Mouse (Mus musculus) midbrain, embryonic 16.5 days (tissue): Measurements from ENCODE around the gene D17Wsu92e. TPM values are rescaled to one million over a fixed set of nuclear protein-coding genes. Genes with fewer than 3 reads are reported as not detected.
"Not testable (repeated sequence)": the region's sequence is repeated elsewhere in the genome, so short reads cannot be mapped to it uniquely, and the experiment has no call there.

Source experiments
- ATAC-seq: fragments of 200-750 bp; cut with Nextera tagmentation; 2 replicates; pipeline ENCODE4 v1.8.0; 2017; ENCODE audit warnings: moderate TSS enrichment
- H3K27ac ChIP-seq: fragments of 300-500 bp; sonication (generic); 2 replicates; pipeline ENCODE4 v1.5.1; 2014; ENCODE audit warnings: mild to moderate bottlenecking, low read length, mixed read lengths
- H3K27me3 ChIP-seq: fragments of 300-500 bp; sonication (generic); 2 replicates; pipeline ENCODE4 v1.6.1; 2014; ENCODE audit warnings: low read depth, low read length, mixed read lengths; ENCODE audit not compliant: control insufficient read depth, insufficient read depth
- H3K36me3 ChIP-seq: fragments of 300-500 bp; sonication (generic); 2 replicates; pipeline ENCODE4 v1.6.1; 2014; ENCODE audit warnings: mild to moderate bottlenecking, low read length, moderate library complexity, mixed read lengths; ENCODE audit not compliant: control insufficient read depth, insufficient read depth
- H3K4me1 ChIP-seq: fragments of 300-500 bp; sonication (generic); 2 replicates; pipeline ENCODE4 v1.6.1; 2014; ENCODE audit warnings: mild to moderate bottlenecking, low read length, mixed read lengths; ENCODE audit not compliant: control insufficient read depth, insufficient read depth
- H3K4me2 ChIP-seq: fragments of 300-500 bp; sonication (generic); 2 replicates; pipeline ENCODE4 v1.6.1; 2014; ENCODE audit warnings: mild to moderate bottlenecking, low read length, mixed read lengths
- H3K4me3 ChIP-seq: fragments of 300-500 bp; sonication (generic); 2 replicates; pipeline ENCODE4 v1.5.1; 2014; ENCODE audit warnings: low read depth, mild to moderate bottlenecking, low read length, moderate library complexity, mixed read lengths
- H3K9ac ChIP-seq: fragments of 300-500 bp; sonication (generic); 2 replicates; pipeline ENCODE4 v1.6.1; 2014; ENCODE audit warnings: low read depth, low read length, mixed read lengths
- H3K9me3 ChIP-seq: fragments of 300-500 bp; sonication (generic); replicated peaks from 2 replicates; pipeline ENCODE4 v1.6.1; 2014; ENCODE audit warnings: mild to moderate bottlenecking, low read length, mixed read lengths; ENCODE audit not compliant: control insufficient read depth, poor library complexity, severe bottlenecking
- WGBS: fragments of 180-500 bp; shearing (Covaris S2); extraction: QIAGEN DNeasy Blood & Tissue Kit; methylation state at CpG from one replicate; pipeline ENCODE4 v1.1.7; 2014; 5-methylcytosine and 5-hydroxymethylcytosine counted together
- polyA plus RNA-seq: library from polyadenylated mRNA; unstranded; fragments of >200 nt; fragmentation: Nextera tagmentation; extraction: Ambion mirVana; gene quantifications from 2 replicates; pipeline ENCODE4 v1.2.1, GENCODE M21; 2015

D17Wsu92e gene
- polyA plus RNA-seq, 1 experiment from 2014 or later, result 9.4 TPM

GRCm38 (mm10) chr17:27848351-27848750 lies 27.9 kb upstream of the D17Wsu92e start:
- no peak overlapping the region for H3K4me2 ChIP-seq
- peaks cover 49% of the 10 kb centered on the region for H3K36me3 ChIP-seq
- no peaks in the 10 kb centered on the region for H3K9me3 ChIP-seq
- no peak overlapping the region for H3K9ac ChIP-seq
- H3K4me3 ChIP-seq, result no peak overlapping the region
- H3K4me1 ChIP-seq, result no peaks in the 10 kb centered on the region
- ATAC-seq, result no peak
- H3K27me3 ChIP-seq, result no peaks in the 10 kb centered on the region
- 95% methylated on average over 1 of the region's 1 CpGs for WGBS
- no peak overlapping the region for H3K27ac ChIP-seq

DNA sequence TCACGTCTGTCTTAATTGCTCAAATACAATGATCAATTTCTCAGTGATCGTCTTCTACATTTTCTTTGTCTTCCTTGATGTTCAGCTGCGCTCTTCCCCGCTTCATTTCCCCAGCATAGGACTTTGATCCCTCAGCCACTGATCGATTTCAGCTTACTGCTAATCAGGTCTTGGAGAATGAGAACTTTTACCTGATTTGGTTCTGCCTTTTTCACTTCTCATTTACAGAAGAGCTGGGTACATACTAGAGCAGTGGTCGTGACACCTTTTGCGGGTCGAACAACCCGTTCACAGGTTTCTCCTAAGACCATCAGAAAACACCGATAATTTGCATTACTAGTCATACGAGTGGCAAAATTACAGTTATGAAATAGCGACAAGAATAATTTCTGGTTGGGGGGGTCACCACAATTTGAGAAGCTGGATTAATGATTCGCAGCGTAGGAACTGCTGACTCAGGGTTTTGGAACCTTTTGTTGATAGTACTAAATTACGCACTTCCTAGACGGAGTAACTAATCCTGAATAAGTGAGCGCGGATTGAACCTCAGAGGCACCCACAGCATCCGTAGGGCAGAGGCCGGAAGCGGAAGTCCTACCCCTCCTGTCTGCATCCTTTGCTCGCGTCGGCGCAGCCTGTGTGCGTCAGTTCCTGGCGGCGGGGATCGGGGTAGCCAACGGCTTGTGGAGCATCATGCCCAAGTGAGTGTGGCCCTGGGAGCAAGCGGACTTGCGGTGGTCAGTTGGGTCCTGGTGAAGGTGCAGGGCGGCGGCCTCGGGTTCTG lies 19.2 kb upstream of the D17Wsu92e start:
- Histone ChIP-seq H3K4me3 (peak overlapping the region; percentile 93), H3K36me3 (peaks cover 18% of the 10 kb centered on the region), H3K4me1 (peaks cover 12% of the 10 kb centered on the region), H3K27me3 (peaks cover 4% of the 10 kb centered on the region; the same call in 1 of the 2 replicates), H3K4me2 (peak overlapping the region; percentile 77), H3K27ac (peak overlapping the region; percentile 71), H3K9me3 (no peaks in the 10 kb centered on the region), H3K9ac (peak overlapping the region; percentile 86)
- 2% methylated on average over 35 of the region's 35 CpGs for WGBS
- peak; percentile 99 for ATAC-seq

GRCm38 (mm10) chr17:27837850-27838249 lies 17.4 kb upstream of the D17Wsu92e start, which contains the start of gene Snrpc:
TSS of gene Snrpc (plus strand) at chr17:27838150.
- H3K27me3 ChIP-seq, H3K27ac ChIP-seq, H3K4me3 ChIP-seq, H3K9ac ChIP-seq, H3K4me2 ChIP-seq, ATAC-seq, H3K9me3 ChIP-seq, H3K36me3 ChIP-seq: not testable (repeated sequence)
- peaks cover 12% of the 10 kb centered on the region for H3K4me1 ChIP-seq
- 68% methylated on average over 3 of the region's 4 CpGs for WGBS

- Histone ChIP-seq H3K4me3 (no peak overlapping the region), H3K36me3 (no peaks in the 10 kb centered on the region), H3K4me1 (no peaks in the 10 kb centered on the region), H3K9me3 (no peaks in the 10 kb centered on the region), H3K27ac (no peak overlapping the region), H3K9ac (no peak overlapping the region), H3K4me2 (no peak overlapping the region), H3K27me3 (no peaks in the 10 kb centered on the region)
- WGBS, result 56% methylated on average over 7 of the region's 7 CpGs
- ATAC-seq, result no peak
Observed at GRCm38 (mm10) chr17:27830411-27830810, 10.0 kb upstream of the D17Wsu92e start.

DNA sequence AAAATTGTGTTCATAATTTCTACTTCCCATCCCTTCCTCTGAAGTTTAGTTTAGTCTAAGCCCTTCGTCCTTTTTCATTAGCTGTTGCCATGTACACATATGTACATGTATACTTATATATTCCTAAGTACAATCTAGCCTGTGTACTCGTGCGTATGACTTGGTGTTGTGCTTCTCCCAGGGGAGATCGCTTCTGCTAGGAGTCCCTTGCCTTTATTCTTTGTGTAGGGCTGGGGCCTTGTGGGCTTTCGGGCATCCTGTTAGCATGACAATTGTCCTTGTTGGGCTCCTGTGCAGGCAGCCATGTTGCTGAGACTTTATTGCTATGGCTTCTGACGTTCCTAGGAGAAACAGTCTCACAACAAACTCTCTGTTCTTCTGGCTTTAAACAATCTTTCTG lies 7.1 kb upstream of the D17Wsu92e start:
- Histone ChIP-seq H3K4me1 (no peaks in the 10 kb centered on the region), H3K27me3 (no peaks in the 10 kb centered on the region), H3K9ac (no peak overlapping the region), H3K4me3 (no peak overlapping the region), H3K36me3 (no peaks in the 10 kb centered on the region), H3K9me3 (no peaks in the 10 kb centered on the region), H3K4me2 (no peak overlapping the region), H3K27ac (no peak overlapping the region)
- 10% methylated on average over 6 of the region's 6 CpGs for WGBS
- ATAC-seq, result no peak

DNA sequence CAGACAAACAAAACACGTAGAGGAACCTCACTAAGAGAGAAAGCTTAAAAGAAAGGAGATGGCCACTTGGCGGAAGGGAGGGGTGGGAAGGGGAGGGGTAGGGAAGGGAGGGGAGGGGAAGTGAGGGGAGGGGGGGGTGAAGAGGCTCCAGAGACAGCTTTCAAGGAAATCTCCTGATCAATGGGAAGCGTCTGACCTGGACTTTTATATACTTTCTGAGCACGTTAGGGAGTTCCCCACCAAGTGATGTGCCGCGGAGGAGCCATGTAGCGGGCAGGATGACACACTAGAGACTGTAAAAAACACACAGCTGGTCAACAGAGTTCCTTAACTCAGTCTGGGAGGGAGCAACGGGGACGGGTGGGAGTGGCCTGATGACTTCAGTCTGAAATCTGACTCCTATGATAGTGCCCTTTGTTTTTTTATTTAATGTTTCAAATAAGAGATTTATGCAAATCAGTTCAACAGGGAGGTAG lies 6.5 kb upstream of the D17Wsu92e start:
- WGBS, result 5% methylated on average over 8 of the region's 9 CpGs
- H3K4me3 ChIP-seq, result no peak overlapping the region
- no peaks in the 10 kb centered on the region for H3K27me3 ChIP-seq
- H3K9me3 ChIP-seq, result no peaks in the 10 kb centered on the region
- H3K4me2 ChIP-seq, result peak overlapping the region; percentile 48
- H3K4me1 ChIP-seq, result no peaks in the 10 kb centered on the region
- ATAC-seq, result no peak
- no peak overlapping the region for H3K27ac ChIP-seq
- no peak overlapping the region for H3K9ac ChIP-seq
- no peaks in the 10 kb centered on the region for H3K36me3 ChIP-seq

- Histone ChIP-seq H3K4me3 (peak overlapping the region; percentile 15; the same call in 1 of the 2 replicates), H3K36me3 (no peaks in the 10 kb centered on the region), H3K4me2 (peak overlapping the region; percentile 48), H3K4me1 (peaks cover 3% of the 10 kb centered on the region), H3K9me3 (no peaks in the 10 kb centered on the region), H3K27me3 (no peaks in the 10 kb centered on the region), H3K9ac (peak overlapping the region; percentile 35; the same call in 1 of the 2 replicates), H3K27ac (no peak overlapping the region)
- 5% methylated on average over 22 of the region's 22 CpGs for WGBS
- ATAC-seq, result no peak
Observed at GRCm38 (mm10) chr17:27825984-27826905, 5.8 kb upstream of the D17Wsu92e start.

GRCm38 (mm10) chr17:27825539-27825938 lies 5.1 kb upstream of the D17Wsu92e start:
- Histone ChIP-seq H3K9me3 (no peaks in the 10 kb centered on the region), H3K4me1 (peaks cover 6% of the 10 kb centered on the region), H3K36me3 (no peaks in the 10 kb centered on the region), H3K27ac (no peak overlapping the region), H3K4me2 (no peak overlapping the region), H3K4me3 (no peak overlapping the region), H3K9ac (no peak overlapping the region), H3K27me3 (no peaks in the 10 kb centered on the region)
- WGBS, result 45% methylated on average over 3 of the region's 3 CpGs
- ATAC-seq, result no peak
